Mouse (Mus musculus): Measurements from ENCODE around the gene Traf3.

GRCm38 (mm10) chr12:111124601-111125260 lies 41.4 kb upstream of the Traf3 start:
- TF ChIP-seq POLR2A (IDR thresholded peaks at IDR 0.05; ENCODE audit: borderline replicate concordance, insufficient read depth, low read length) (no peak), CTCF (IDR thresholded peaks at IDR 0.05; ENCODE audit: borderline replicate concordance, insufficient read depth, low read depth, low read length) (no peak)

Data from cerebellum, adult 2 months (tissue).